ENCODE assay signal across 10 mouse cellular contexts in the genomic region with DNA sequence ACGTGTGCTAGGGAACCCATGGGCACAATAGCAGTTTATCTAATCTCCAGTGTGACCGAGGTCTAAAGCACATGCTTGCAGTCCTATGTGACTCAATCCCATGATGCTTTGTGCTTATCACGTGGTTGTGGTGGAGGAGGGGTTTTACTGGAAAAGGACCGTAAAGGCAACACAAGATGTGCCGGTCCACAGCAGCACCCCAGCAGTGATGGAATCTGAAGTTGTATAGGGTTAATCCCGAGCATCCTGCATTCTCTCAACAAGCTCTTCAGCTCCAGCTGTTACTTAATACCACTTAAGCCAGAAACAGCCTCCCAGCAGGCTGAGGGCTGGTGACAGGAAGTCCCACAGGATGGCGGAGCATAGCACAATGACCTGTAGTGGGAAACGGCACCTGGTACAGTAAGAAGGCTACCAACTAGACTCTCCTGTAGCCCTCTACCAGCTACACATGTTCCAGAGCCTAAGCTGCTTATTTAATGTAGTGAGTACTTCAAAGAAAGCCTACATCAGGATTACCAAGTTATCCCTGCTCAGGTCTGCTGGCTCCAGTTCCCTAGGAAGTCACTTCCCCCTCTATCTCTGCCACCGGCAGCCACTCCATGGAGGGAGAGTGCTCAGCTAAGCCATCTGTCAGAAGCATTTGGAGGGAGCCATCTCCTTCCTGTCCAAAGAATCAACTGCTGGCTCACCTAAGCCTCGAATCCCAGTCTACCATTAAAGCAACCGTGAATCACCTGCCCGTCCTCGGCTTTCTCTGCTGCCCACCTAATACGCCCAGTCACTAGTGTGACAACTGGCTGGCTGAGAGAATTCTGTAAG. TPM values are rescaled to one million over a fixed set of nuclear protein-coding genes. Genes with fewer than 3 reads are reported as not detected.
A peak's percentile ranks its signal among the peaks of the same experiment; 100 is the strongest.
DNase-seq lines count a peak whose midpoint lies in the region; ATAC-seq and TF ChIP-seq lines count a peak whose summit lies in the region.
"Had no signal": no experiment of that assay in that cellular context is flagged by ENCODE, and none has a peak within 500 bp of the region (broad histone marks: within the 10 kb centered on the region; RNA-seq: fewer than 3 reads in every experiment).

No protein-coding gene starts in this region.

- no peaks in the 10 kb centered on the region for H3K9me3 ChIP-seq in liver, embryonic 14.5 days (ENCODE audit: control insufficient read depth, low read length)

- peaks cover 1% of the 10 kb centered on the region; the same call in 1 of the 2 replicates for H3K79me2 ChIP-seq in heart, adult 2 months (replicated peaks; ENCODE audit: control insufficient read depth, insufficient read depth, low read length)

- no peak overlapping the region for H3K4me2 ChIP-seq in liver, embryonic 14.5 days (ENCODE audit: low read depth)

- H3K9ac ChIP-seq in heart, adult 2 months (ENCODE audit: low read depth, low read length), result no peak overlapping the region
- no peak overlapping the region for H3K9ac ChIP-seq in liver, embryonic 14.5 days (replicated peaks)

- H3K27me3 ChIP-seq in heart, adult 2 months (ENCODE audit: control insufficient read depth, insufficient read depth, low read length), result no peaks in the 10 kb centered on the region
- H3K27me3 ChIP-seq in liver, embryonic 14.5 days (ENCODE audit: control insufficient read depth, insufficient read depth, low read length), result no peaks in the 10 kb centered on the region

- intact Hi-C loops in heart, adult 2 months (cut with DNase I), result loop anchor here (2.0 to 5.0 kb wide), 2 partner anchors 16 to 71 kb away; no protein-coding TSS in a partner anchor
- intact Hi-C loops in left cerebral cortex, postnatal 14 days (cut with DNase I), result no loop called here

- TF ChIP-seq POLR2A in heart, adult 2 months (IDR thresholded peaks at IDR 0.05; ENCODE audit: insufficient read depth, low read depth, low read length), result no peak

- 0 out of 2 replicates have a peak, but pooled peaks have one; percentile 51 for TF ChIP-seq EP300 in heart, adult 2 months (IDR thresholded peaks at IDR 0.05; ENCODE audit: insufficient read depth, low read depth, low read length)
- no peak for TF ChIP-seq EP300 in liver, embryonic 14.5 days (IDR thresholded peaks at IDR 0.05; ENCODE audit: low read depth)

- WGBS in heart, adult 2 months, result 38% methylated on average over 14 of the region's 14 CpGs
- WGBS in liver, embryonic 14.5 days (ENCODE audit: insufficient replicate concordance), result 68% methylated on average over 14 of the region's 14 CpGs

- DNase-seq in layer of hippocampus, adult 2 months (ENCODE audit: low spot score in 2 of 2), result no peak
- DNase-seq in layer of hippocampus, adult 11-12 months (ENCODE audit: low spot score), result no peak
- DNase-seq in cerebellum, adult 11 months, result peak; percentile 71
- DNase-seq in heart, adult 2 months, result peak; percentile 51 to 58
- DNase-seq in liver, embryonic 14.5 days (ENCODE audit: low read depth in 3 of 3, low spot score in 3 of 3), result no peak
- no peak for DNase-seq in left cerebral cortex, postnatal 14 days (ENCODE audit: low spot score in 2 of 2)
- no peak for DNase-seq in layer of hippocampus, adult 18-20 months (ENCODE audit: low spot score in 2 of 2)
- DNase-seq in ovary, postnatal 14 days (ENCODE audit: low spot score), result no peak
- DNase-seq: gastrocnemius, postnatal 10 days; right cerebral cortex, postnatal 14 days had no signal

- peaks cover 13% of the 10 kb centered on the region for H3K36me3 ChIP-seq in heart, adult 2 months (ENCODE audit: control insufficient read depth, insufficient read depth, low read length)
- peaks cover 10% of the 10 kb centered on the region; the same call in 1 of the 2 replicates for H3K36me3 ChIP-seq in liver, embryonic 14.5 days (replicated peaks; ENCODE audit: control insufficient read depth, insufficient read depth, low read depth)

- peaks cover 21% of the 10 kb centered on the region for H3K4me1 ChIP-seq in heart, adult 2 months (ENCODE audit: control insufficient read depth, insufficient read depth, low read length)
- H3K4me1 ChIP-seq in liver, embryonic 14.5 days (replicated peaks; ENCODE audit: control insufficient read depth in 2 of 2, insufficient read depth in 2 of 2, low read length in 1 of 2), result peaks cover 9 to 17% of the 10 kb centered on the region in 2 experiments; a peak in 3 of 4 replicates

- TF ChIP-seq CTCF in layer of hippocampus, adult 2 months (conservative IDR thresholded peaks at IDR 0.05), result no peak
- no peak for TF ChIP-seq CTCF in heart, adult 2 months (IDR thresholded peaks at IDR 0.05)
- no peak for TF ChIP-seq CTCF in liver, embryonic 14.5 days (IDR thresholded peaks at IDR 0.05; ENCODE audit: low read depth)

- H3K27ac ChIP-seq in layer of hippocampus, adult 2 months, result peak overlapping the region; percentile 85
- peak overlapping the region; percentile 72 for H3K27ac ChIP-seq in heart, adult 2 months
- no peak overlapping the region for H3K27ac ChIP-seq in liver, embryonic 14.5 days

- H3K4me3 ChIP-seq in layer of hippocampus, adult 2 months, result no peak overlapping the region
- H3K4me3 ChIP-seq in heart, adult 2 months, result peak overlapping the region; percentile 15; the same call in 1 of the 2 replicates
- no peak overlapping the region for H3K4me3 ChIP-seq in liver, embryonic 14.5 days (ENCODE audit: insufficient read depth in 1 of 2, low read depth in 2 of 2, low read length in 2 of 2)

- ATAC-seq in liver, embryonic 14.5 days (ENCODE audit: insufficient read depth), result 0 out of 2 replicates have a peak, but pooled peaks have one; percentile 38

RNA-seq across cellular contexts. Expression of a gene that starts 51.3 kb away (rescaled TPM):
- total RNA-seq in layer of hippocampus, adult 2 months (2021), result 10 to 100 TPM; 22.2 to 26.9 TPM
- total RNA-seq in heart, adult 2 months (2021), result 10 to 100 TPM; 12.2 to 28.1 TPM
- polyA plus RNA-seq in heart, adult 2 months (2012; rRNA removed), result 4.2 and 7.1 TPM in 2 replicates
- polyA plus RNA-seq in liver, embryonic 14.5 days (2012; rRNA removed), result 5.2 and 5.9 TPM in 2 replicates
- 3.5 TPM in 2 replicates for polyA plus RNA-seq in liver, embryonic 14.5 days (2014; fragmentation: Nextera tagmentation; extraction: Ambion mirVana)
- 10 to 100 TPM; 16.5 to 20.9 TPM for total RNA-seq in left cerebral cortex, postnatal 14 days (2021)
- 10 to 100 TPM; 23.9 to 24.1 TPM for total RNA-seq in layer of hippocampus, adult 18-20 months (2021)

Comparison
In these comparisons a context has a peak if more than half of its experiments do, and no peak if none do; other contexts are left out.
1. DNase-seq: peak in cerebellum, adult 11 months (single experiment) and heart, adult 2 months (2 of 2); none in layer of hippocampus, adult 2 months (0 of 2), layer of hippocampus, adult 11-12 months (single experiment), liver, embryonic 14.5 days (0 of 3), left cerebral cortex, postnatal 14 days (0 of 2), layer of hippocampus, adult 18-20 months (0 of 2) and ovary, postnatal 14 days (single experiment).